Mouse (Mus musculus): Measurements from ENCODE around the gene Idh2. TPM values are rescaled to one million over a fixed set of nuclear protein-coding genes. Genes with fewer than 3 reads are reported as not detected.

Idh2 gene
- total RNA-seq, 2 experiments from 2014 or later, result 116 to 190 TPM

DNA sequence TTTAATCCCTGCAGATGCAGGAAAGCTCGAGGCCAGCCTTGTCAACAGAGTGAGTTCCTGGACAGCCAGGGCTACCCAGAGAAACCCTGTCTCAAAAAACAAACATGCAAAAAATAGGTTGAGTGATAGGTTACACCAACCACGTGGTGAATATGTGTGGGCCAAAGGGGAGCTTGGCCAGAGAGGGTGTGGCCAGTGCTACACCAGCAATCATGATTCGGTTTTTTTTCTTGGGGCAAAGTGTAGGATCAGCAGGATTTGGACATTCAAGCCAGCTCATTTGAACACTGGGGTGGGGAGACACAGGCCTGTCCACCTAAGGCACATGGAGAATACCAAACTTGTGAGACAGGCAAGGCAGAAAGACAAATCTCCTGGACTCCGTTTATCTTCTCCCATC lies 14.1 kb upstream of the Idh2 start:
- DNase-seq (ENCODE audit: low spot score in 2 of 2), result no peak

GRCm38 (mm10) chr7:80123672-80124071 lies 8.5 kb upstream of the Idh2 start:
- no peak for DNase-seq (ENCODE audit: low spot score in 2 of 2)

- no peak for DNase-seq (ENCODE audit: low spot score in 2 of 2)
Observed at GRCm38 (mm10) chr7:80123115-80123514, 7.9 kb upstream of the Idh2 start.

DNA sequence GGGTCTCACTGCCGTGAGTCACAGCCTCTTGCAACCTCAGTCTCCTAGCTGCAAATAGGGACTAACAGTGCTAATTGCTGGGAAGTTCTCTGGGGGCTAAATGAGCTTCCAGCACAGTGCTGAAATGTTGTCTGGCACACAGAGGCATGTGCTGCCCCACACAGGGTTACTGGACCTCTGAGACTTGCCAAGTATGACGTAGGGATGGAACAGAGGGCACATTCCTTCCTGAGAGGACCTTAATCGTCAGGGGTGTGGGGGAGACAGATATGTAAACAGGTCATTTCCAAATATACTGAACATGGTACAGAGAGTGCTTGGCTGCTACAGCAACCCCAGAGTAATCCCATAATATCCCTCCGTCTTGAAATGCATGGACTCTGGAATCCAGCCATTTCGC lies 5.9 kb upstream of the Idh2 start:
- no peak for DNase-seq (ENCODE audit: low spot score in 2 of 2)

DNA sequence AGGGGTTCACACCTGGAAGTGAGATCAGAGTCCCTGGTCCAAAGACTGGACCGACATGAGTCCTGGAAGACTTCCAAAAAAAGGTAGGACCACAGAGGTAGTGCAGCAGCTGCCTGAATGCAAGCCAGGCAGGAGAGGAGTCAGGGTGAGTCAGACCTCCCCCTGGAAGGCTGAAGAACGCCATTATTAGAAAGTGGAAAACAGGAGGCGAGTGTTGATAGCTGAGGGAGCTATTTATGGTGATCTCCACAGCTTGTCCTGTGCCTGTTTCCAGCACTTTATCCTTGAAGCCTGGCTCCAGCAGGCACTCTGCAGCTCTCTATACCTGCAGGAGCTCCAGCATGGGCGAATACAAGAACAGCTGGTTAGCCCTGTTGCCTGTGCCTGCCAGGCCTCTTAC lies 4.0 kb upstream of the Idh2 start:
- DNase-seq (ENCODE audit: low spot score in 2 of 2), result no peak

DNA sequence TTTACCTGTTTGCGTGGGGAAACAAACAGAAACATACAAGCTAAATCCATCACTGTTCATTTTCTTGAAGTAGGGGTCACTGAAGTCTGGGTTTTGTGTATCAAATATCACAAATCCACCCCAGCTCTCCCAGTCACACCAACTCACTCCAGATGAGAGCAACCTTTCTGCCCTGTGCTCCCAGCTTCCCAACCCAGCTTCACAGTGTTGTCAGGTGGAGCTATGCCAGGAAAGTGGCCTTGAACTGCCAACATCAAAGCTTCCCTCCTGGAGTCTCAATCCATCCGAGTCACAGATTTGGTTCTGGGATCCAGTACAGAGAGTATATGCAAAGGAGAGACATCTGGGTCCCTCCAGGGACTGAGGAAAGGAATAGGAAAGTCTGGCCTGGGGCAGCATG lies 966 bp upstream of the Idh2 start:
- peak; percentile 58 to 59 for DNase-seq (ENCODE audit: low spot score in 2 of 2)

DNA sequence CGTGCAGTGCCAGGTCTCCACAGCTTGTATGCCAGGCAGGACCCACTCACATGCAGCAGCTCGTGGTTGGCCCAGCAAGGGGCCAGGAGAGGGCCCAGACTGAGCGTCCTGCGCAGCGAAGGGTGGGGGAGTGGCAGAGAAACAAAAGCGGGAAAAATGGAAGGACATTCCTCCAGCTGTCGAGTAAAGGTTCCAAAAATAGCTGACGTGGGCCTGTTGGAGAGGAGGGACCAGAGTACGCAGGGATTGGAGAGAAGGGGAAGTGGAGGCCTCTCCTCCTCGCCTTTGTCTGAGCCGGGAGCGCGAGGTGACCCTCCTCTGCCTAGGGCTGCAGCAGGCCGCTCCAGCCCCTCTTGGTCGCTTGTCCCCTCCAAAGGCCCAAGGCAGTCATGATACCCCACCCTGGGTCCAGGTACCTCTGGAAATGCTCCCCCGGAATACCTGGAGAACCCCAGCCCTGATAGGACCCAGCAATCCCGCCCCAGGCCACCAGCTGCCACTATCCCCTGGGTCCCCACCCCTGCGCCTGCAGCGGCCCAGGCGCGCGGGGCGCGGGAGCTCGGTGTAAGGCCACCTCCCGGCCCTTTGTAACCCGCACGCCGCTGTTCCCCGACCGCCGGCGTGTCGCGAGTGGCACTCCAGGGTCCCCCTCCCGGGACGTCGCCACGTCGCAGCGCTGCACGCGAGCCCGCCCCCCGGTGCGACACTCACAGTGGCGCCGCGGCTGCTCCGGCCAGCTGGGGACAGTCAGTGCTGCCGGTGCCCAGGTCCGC lies 555 bp downstream of the Idh2 start:
- peak; percentile 43 to 44 for DNase-seq (ENCODE audit: low spot score in 2 of 2)

DNA sequence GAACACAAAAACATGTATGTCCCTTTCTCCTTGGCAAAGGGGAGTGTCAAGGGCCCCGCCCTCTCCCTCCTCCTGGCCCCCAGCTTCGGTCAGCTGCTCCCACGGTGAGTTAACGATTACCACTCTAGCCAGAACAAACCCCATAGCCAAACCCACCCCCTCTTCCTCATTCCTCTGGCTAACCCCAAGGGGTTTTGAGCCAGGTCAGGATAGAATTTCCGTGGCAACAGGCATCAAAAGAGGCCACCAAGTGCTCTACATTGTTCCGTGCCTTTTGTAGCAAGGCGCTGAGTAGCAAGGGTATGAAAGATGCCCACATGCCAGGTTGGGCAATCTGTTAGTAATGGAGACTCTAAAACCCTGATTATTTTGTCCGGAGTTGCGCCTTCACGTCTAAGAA lies 1.2 kb downstream of the Idh2 start:
- DNase-seq (ENCODE audit: low spot score in 2 of 2), result no peak

- no peak for DNase-seq (ENCODE audit: low spot score in 2 of 2)
Observed at GRCm38 (mm10) chr7:80111066-80112045, 3.8 kb downstream of the Idh2 start.

DNA sequence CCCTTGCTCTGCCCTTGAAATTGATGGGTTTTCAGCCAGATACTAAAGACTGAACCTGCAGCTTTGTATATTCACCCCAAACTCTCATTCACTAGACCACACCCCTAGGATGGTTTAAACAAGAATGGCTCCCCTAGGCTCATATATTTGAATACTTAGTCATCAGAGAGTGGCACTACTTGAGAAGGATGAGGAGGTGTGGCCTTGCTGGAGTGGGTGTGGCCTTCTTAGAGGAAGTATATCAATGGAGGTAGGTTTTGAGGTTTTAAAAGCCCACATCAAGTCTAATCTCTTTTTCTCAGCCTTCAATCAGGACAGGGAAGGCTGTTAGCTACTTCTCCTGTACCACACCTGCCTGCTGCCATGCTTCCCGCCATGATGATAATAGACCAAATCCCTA lies 8.8 kb downstream of the Idh2 start:
- no peak for DNase-seq (ENCODE audit: low spot score in 2 of 2)

GRCm38 (mm10) chr7:80105637-80106390 lies 9.4 kb downstream of the Idh2 start:
- DNase-seq (ENCODE audit: low spot score in 2 of 2), result no peak

DNA sequence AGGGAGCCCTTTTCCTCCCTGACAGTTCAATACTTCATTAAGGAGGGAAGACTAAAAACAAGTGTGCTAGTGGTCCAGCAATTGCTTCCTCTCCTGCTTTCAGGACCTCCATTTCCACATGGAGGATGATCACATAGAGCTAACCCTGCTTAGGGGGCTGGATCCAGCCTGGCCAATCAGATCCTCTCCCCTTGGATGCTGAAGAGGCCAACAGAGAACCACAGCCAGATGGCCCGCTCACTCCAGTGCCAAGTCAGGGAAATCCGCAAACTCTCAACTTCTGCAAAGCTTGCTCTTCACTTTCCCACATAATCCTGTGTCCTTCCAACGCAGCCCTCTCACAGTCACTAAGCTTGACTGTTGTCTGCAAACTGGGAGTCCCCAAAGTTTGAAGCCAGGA lies 11.9 kb downstream of the Idh2 start:
- no peak for DNase-seq (ENCODE audit: low spot score in 2 of 2)

GRCm38 (mm10) chr7:80098389-80098976 lies 16.7 kb downstream of the Idh2 start:
- no peak for DNase-seq (ENCODE audit: low spot score in 2 of 2)

- DNase-seq (ENCODE audit: low spot score in 2 of 2), result no peak
Observed at GRCm38 (mm10) chr7:80095598-80096309, 19.4 kb downstream of the Idh2 start.

GRCm38 (mm10) chr7:80094481-80094880 lies 20.7 kb downstream of the Idh2 start:
- DNase-seq (ENCODE audit: low spot score in 2 of 2), result no peak

DNA sequence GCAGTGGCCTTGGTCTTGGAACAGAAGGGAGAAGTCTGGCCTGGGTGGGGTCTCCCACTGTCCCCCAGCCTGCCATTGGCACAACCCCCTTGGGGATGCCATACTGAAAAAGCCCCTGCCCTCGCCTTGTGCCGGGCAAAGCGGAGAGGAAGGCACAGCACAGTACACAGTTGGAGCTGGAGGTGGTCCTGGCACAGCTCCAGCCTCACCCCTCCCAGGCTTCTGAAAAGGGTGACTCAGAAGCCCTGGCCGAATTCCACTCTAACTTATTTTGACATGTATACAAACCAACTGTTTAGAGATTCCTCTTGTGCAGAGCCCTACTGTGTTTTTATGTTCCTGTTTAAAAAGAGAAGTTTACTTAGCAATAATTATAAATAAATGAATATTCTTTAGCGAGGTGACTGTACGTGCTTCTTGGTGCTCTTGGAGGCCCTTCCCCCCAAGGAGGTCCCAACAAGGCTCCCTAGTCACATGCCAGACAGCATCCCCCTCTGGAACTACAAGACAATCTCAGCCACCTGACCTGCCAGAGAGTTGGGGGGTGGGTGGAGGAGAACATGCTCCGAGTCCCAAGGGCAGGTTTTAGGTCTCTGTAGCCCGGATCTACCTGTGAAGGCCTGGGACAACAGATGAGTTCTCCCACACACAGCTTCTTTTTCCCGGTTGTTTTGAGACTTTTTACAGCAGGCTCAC lies 22.7 kb downstream of the Idh2 start:
- DNase-seq (ENCODE audit: low spot score in 2 of 2), result peak; percentile 57 to 73

DNA sequence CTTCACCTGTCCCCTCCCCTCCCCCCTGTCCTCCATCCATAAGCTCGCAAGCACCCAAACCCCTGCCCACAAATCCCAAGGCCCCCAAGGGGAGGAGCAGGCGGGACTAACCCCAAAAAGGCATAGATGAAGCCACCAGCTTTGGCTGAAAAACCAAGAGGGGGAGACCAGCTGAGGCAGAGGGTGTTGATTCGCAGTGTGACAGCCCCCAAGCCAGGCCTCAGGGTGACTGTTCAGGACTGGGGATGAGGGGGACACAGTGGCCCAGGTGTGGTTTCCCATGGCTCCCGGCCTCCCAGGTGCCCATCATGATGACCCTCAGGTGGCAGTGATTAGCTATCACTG lies 23.4 kb downstream of the Idh2 start:
- DNase-seq (ENCODE audit: low spot score in 2 of 2), result no peak

- DNase-seq (ENCODE audit: low spot score in 2 of 2), result no peak
Observed at GRCm38 (mm10) chr7:80091004-80091865, 24.0 kb downstream of the Idh2 start.
